Mouse (Mus musculus) lung, embryonic 15.5 days (tissue): Measurements from ENCODE around the gene Otogl. TPM values are rescaled to one million over a fixed set of nuclear protein-coding genes. Genes with fewer than 3 reads are reported as not detected.

Experiments
- ATAC-seq: fragments of 200-750 bp; cut with Nextera tagmentation; 2 replicates; pipeline ENCODE4 v1.8.0; 2017; ENCODE audit warnings: moderate number of reproducible peaks, borderline replicate concordance; ENCODE audit not compliant: low FRiP score, low TSS enrichment; ENCODE audit errors: extremely low read depth
- H3K27ac ChIP-seq: fragments of 300-500 bp; sonication (generic); 2 replicates; pipeline ENCODE4 v1.5.1; 2015; ENCODE audit warnings: moderate library complexity, mild to moderate bottlenecking, inconsistent platforms
- H3K27me3 ChIP-seq: fragments of 300-500 bp; sonication (generic); 2 replicates; pipeline ENCODE4 v1.6.1; 2015; ENCODE audit warnings: inconsistent platforms
- H3K36me3 ChIP-seq: fragments of 300-500 bp; sonication (generic); 2 replicates; pipeline ENCODE4 v1.6.1; 2015; ENCODE audit warnings: inconsistent platforms
- H3K4me1 ChIP-seq: fragments of 300-500 bp; sonication (generic); 2 replicates; pipeline ENCODE4 v1.6.1; 2015; ENCODE audit warnings: inconsistent platforms
- H3K4me2 ChIP-seq: fragments of 300-500 bp; sonication (generic); 2 replicates; pipeline ENCODE4 v1.6.1; 2015; ENCODE audit warnings: inconsistent platforms, mild to moderate bottlenecking, moderate library complexity
- H3K4me3 ChIP-seq: fragments of 300-500 bp; sonication (generic); 2 replicates; pipeline ENCODE4 v1.5.1; 2015; ENCODE audit warnings: mild to moderate bottlenecking, inconsistent platforms
- H3K9ac ChIP-seq: fragments of 300-500 bp; sonication (generic); 2 replicates; pipeline ENCODE4 v1.6.1; 2015; ENCODE audit warnings: inconsistent platforms
- H3K9me3 ChIP-seq: fragments of 300-500 bp; sonication (generic); 2 replicates; pipeline ENCODE4 v1.6.1; 2016; ENCODE audit warnings: inconsistent platforms
- WGBS: fragments of 180-500 bp; shearing (Covaris S2); methylation state at CpG from one replicate; pipeline ENCODE4 v1.1.7; 2015; 5-methylcytosine and 5-hydroxymethylcytosine counted together
- polyA plus RNA-seq: library from polyadenylated mRNA; unstranded; fragments of >200 nt; fragmentation: Nextera tagmentation; extraction: Ambion mirVana; gene quantifications from 2 replicates; pipeline ENCODE4 v1.2.1, GENCODE M21; 2015

The Otogl gene
- polyA plus RNA-seq, 1 experiment from 2014 or later = 0.06 TPM

GRCm38 (mm10) chr10:107734327-107734726 is 177.6 kb downstream of the Otogl start:
- Histone ChIP-seq H3K9me3 (no peaks in the 10 kb centered on the region), H3K27ac (no peak overlapping the region), H3K36me3 (no peaks in the 10 kb centered on the region), H3K9ac (no peak overlapping the region), H3K4me3 (no peak overlapping the region), H3K27me3 (no peaks in the 10 kb centered on the region), H3K4me1 (no peaks in the 10 kb centered on the region), H3K4me2 (no peak overlapping the region)
- no peak for ATAC-seq

- H3K4me1 ChIP-seq = no peaks in the 10 kb centered on the region
- 32% methylated on average over 7 of the region's 7 CpGs for WGBS
- no peak for ATAC-seq
Observed at GRCm38 (mm10) chr10:107725631-107726030, 186.3 kb downstream of the Otogl start.

GRCm38 (mm10) chr10:107719806-107720205 is 192.1 kb downstream of the Otogl start, which contains the start of gene Ptprq:
TSS of gene Ptprq (minus strand) at chr10:107720051.
- no peak within 1 kb of the TSS for H3K4me3 ChIP-seq
- H3K9me3 ChIP-seq = no peaks in the 10 kb centered on the region
- no peak within 1 kb of the TSS for H3K9ac ChIP-seq
- WGBS = 63% methylated on average over 1 of the region's 1 CpGs
- no peaks in the 10 kb centered on the region for H3K27me3 ChIP-seq
- no peaks in the 10 kb centered on the region for H3K36me3 ChIP-seq
- no peaks in the 10 kb centered on the region for H3K4me1 ChIP-seq
- no peak within 1 kb of the TSS for H3K27ac ChIP-seq
- H3K4me2 ChIP-seq = no peak within 1 kb of the TSS
- ATAC-seq = no peak

More at GRCm38 (mm10) chr10:107725631-107726030, 186.3 kb downstream of the Otogl start:
- H3K27me3 ChIP-seq = no peaks in the 10 kb centered on the region
- no peak overlapping the region for H3K4me2 ChIP-seq
- no peak overlapping the region for H3K9ac ChIP-seq
- H3K36me3 ChIP-seq = no peaks in the 10 kb centered on the region
- no peaks in the 10 kb centered on the region for H3K9me3 ChIP-seq
- no peak overlapping the region for H3K4me3 ChIP-seq
- no peak overlapping the region for H3K27ac ChIP-seq

Other genes starting within 250 kb of the Otogl start
- gene Ptprq, start 192.1 kb downstream of the Otogl start, polyA plus RNA-seq = 0.26 and 0.29 TPM in 2 replicates